Mouse (Mus musculus): Measurements from ENCODE around the gene Riok2.

DNA sequence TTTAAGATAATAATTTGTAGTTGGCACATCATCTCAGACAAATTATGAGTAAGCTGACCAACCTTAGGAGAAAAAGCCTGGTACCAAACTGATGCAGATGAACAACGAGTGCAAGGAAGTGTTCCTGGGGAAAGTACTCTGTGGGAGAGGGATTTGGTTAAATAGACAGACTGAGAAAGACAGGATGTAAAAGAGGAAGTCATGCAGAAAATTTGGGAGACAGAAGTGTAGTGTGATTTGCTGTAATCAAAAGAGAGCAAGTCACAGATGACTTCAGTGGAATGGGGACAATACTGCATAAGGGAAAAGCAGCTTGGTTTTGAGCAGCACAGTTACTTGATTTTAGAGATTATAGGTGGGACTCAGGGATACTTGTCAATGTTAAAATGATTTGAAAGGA, 22.8 kb downstream of the Riok2 start:
- no peak for TF ChIP-seq CTCF (IDR thresholded peaks at IDR 0.05; ENCODE audit: extremely low read depth, insufficient read length, insufficient replicate concordance, low read depth, low read length)
- TF ChIP-seq POLR2A (IDR thresholded peaks at IDR 0.05; ENCODE audit: low read depth, low read length) = no peak
